Mouse (Mus musculus) MEL (cell line): Measurements from ENCODE around the gene Aqp12.

Source experiments
- CHD2 ChIP-seq: IDR thresholded peaks from 2 replicates; pipeline ENCODE4 v1.6.1; 2011; ENCODE audit warnings: low read length, improper control_type of control experiment
- CTCF ChIP-seq, 3 experiments: IDR thresholded peaks in 2 of 3; conservative IDR thresholded peaks in 1 of 3; 2 replicates each; pipeline ENCODE4 v1.5.1; 2011 to 2012; ENCODE audit warnings: low read length in 3 of 3, low read depth in 2 of 3, mild to moderate bottlenecking in 2 of 3, improper control_type of control experiment in 1 of 3, inconsistent platforms in 1 of 3, mixed read lengths in 1 of 3, moderate library complexity in 1 of 3; ENCODE audit not compliant: control insufficient read depth in 1 of 3, insufficient read depth in 1 of 3, poor library complexity in 1 of 3, severe bottlenecking in 1 of 3
- E2F4 ChIP-seq: IDR thresholded peaks from 2 replicates; pipeline ENCODE4 v1.6.1; 2011; ENCODE audit warnings: low read depth, low read length, improper control_type of control experiment, borderline replicate concordance
- KAT2A ChIP-seq: conservative IDR thresholded peaks from 2 replicates; pipeline ENCODE4 v1.6.1; 2012; ENCODE audit warnings: low read depth, low read length, improper control_type of control experiment, inconsistent platforms
- POLR2A ChIP-seq, 2 experiments: IDR thresholded peaks; 2 replicates each; pipeline ENCODE4 v1.6.1; 2011 to 2012; ENCODE audit warnings: low read length in 2 of 2, mild to moderate bottlenecking in 2 of 2, control low read depth in 1 of 2, improper control_type of control experiment in 1 of 2, low read depth in 1 of 2, moderate library complexity in 1 of 2; ENCODE audit not compliant: control insufficient read depth in 1 of 2, insufficient read depth in 1 of 2, poor library complexity in 1 of 2
- POLR2AphosphoS2 ChIP-seq: IDR thresholded peaks from 2 replicates; pipeline ENCODE4 v1.6.1; 2011; ENCODE audit warnings: low read length, improper control_type of control experiment
- SMC3 ChIP-seq: IDR thresholded peaks from 2 replicates; pipeline ENCODE4 v1.6.1; 2011; ENCODE audit warnings: low read depth, low read length, improper control_type of control experiment
- TAL1 ChIP-seq: IDR thresholded peaks from 2 replicates; pipeline ENCODE4 v1.6.1; 2012; ENCODE audit warnings: mild to moderate bottlenecking, inconsistent platforms, low read length, moderate library complexity, mixed read lengths
- USF1 ChIP-seq: IDR thresholded peaks from 2 replicates; pipeline ENCODE4 v1.6.1; 2014; ENCODE audit warnings: low read depth, mild to moderate bottlenecking, inconsistent platforms, low read length, improper control_type of control experiment, moderate library complexity
- USF2 ChIP-seq, 2 experiments: IDR thresholded peaks; 2 replicates each; pipeline ENCODE4 v1.6.1; 2011 to 2012; ENCODE audit warnings: improper control_type of control experiment in 2 of 2, low read length in 2 of 2, borderline replicate concordance in 1 of 2, inconsistent platforms in 1 of 2, low read depth in 1 of 2, mild to moderate bottlenecking in 1 of 2; ENCODE audit not compliant: insufficient read depth in 1 of 2

DNA sequence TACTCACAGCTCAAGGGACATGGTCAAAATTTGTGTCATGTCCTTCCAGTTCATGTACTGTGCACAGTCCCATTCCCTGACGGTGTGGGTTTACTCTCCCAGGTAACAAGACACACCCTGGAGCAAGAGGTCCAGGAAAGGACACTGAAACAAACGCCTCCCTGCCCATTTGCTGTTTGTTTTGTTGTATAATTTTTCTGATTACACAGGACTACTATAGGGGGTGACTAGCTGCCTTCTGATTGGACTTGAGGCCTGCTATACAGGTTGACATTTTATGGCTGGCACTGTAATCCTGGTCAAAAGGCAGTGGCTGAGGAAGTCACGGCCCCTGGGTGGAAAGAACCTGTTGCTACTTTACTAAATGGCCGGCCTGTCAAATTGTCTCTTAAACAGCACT lies 16.2 kb upstream of the Aqp12 start:
- no peak for TF ChIP-seq POLR2A (IDR thresholded peaks at IDR 0.05; ENCODE audit: control insufficient read depth in 1 of 2, insufficient read depth in 1 of 2, low read depth in 1 of 2, low read length in 2 of 2, poor library complexity in 1 of 2)
- TF ChIP-seq SMC3: no peak
- no peak for TF ChIP-seq USF2 (IDR thresholded peaks at IDR 0.05; ENCODE audit: borderline replicate concordance in 1 of 2, insufficient read depth in 1 of 2, low read depth in 1 of 2, low read length in 2 of 2)
- no peak for TF ChIP-seq E2F4
- TF ChIP-seq CTCF (IDR thresholded peaks at IDR 0.05 in 2 of 3, conservative IDR thresholded peaks at IDR 0.05 in 1 of 3; ENCODE audit: control insufficient read depth in 1 of 3, insufficient read depth in 1 of 3, low read depth in 2 of 3, low read length in 3 of 3, poor library complexity in 1 of 3, severe bottlenecking in 1 of 3): no peak
- no peak for TF ChIP-seq TAL1
- TF ChIP-seq CHD2: no peak
- TF ChIP-seq USF1: no peak
- no peak for TF ChIP-seq POLR2AphosphoS2
- TF ChIP-seq KAT2A: no peak
